Mouse (Mus musculus): ENCODE measurements at regions not wholly inside any gene's neighbourhood (a gene's known extent, or its start where the extent isn't known, plus 50 kb on each side); places are given as distances from the start of the nearest gene placed in this dataset.

DNA sequence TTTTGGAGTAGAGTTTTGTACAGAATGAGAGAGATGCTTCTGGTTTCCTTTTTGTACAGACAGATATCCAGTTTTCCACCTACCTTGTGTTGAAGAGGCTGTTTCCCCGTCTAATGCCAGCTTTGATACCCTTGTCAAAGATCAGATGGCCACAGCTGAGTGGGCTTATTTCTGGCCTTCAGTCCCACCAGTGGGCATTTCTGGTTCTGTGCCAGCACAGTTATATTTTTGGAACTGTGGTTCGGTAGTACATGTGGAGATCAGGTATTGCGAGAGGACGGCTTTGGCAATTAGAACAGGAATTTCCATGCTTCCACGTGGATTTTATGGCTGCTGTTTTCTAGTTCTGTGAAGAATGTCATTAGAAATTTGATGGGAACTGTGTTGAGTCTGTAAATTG is 302.5 kb upstream of the Cxcr4 start:
- TF ChIP-seq POLR2A (IDR thresholded peaks at IDR 0.05; ENCODE audit: control insufficient read depth, low read depth, low read length) (no peak), CTCF (IDR thresholded peaks at IDR 0.05; ENCODE audit: control insufficient read depth, insufficient read depth, insufficient replicate concordance, low read depth, low read length) (no peak)
